ENCODE assay signal across 7 mouse cellular contexts in the genomic region with DNA sequence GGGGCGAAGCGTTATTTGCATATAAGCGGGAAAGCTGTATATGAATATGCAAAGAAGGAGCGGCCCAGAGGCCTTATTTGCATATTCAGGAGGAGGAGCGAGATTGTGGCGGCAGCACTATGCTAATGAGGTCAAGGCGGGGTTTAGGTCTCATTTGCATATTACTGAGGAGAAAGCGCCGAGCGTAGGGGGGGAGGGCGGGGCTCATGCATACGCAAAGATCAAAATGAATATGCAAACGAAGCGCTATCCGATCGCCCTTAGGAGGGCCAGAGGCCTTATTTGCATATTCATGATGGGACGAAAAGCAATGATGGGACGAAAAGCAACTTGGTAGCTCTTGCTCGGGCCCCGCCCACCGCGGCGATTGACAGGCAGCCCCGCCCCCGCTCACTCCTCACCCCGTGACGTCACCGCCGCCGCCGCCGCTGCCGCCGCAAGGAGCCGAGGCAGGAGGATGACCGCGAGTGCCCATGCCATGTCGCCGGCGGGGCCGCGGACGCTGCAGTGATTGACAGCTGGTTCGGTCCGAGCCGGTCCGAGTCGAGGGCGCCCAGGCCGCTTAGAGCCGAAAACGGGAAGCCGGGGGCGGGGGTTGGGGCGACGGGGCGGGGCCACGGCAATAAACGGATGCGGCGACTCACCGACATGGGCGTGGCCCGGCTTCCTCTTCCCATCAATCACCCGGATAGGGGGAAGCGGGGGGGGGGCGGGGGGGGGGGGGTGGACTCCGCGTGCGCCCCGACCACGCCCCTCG. TPM values are rescaled to one million over a fixed set of nuclear protein-coding genes. Genes with fewer than 3 reads are reported as not detected.
DNase-seq lines count a peak whose midpoint lies in the region; ATAC-seq lines count a peak whose summit lies in the region.

Crlf2 (minus strand) TSS at position 590 of the 757 bp plus-strand sequence.

- no peaks in the 10 kb centered on the region for H3K27me3 ChIP-seq in intestine, embryonic 15.5 days (replicated peaks)
- H3K27me3 ChIP-seq in midbrain, embryonic 10.5 days (ENCODE audit: low read depth, poor library complexity, severe bottlenecking), result no peaks in the 10 kb centered on the region

- H3K9ac ChIP-seq in intestine, embryonic 15.5 days, result peak within 1 kb of the TSS; percentile 50

- H3K36me3 ChIP-seq in intestine, embryonic 15.5 days, result peaks cover 15% of the 10 kb centered on the region
- peaks cover 18% of the 10 kb centered on the region for H3K36me3 ChIP-seq in midbrain, embryonic 10.5 days

- peaks cover 11% of the 10 kb centered on the region for H3K9me3 ChIP-seq in intestine, embryonic 15.5 days
- H3K9me3 ChIP-seq in midbrain, embryonic 10.5 days (replicated peaks), result peaks cover 53% of the 10 kb centered on the region

- H3K4me1 ChIP-seq in intestine, embryonic 15.5 days (replicated peaks), result no peaks in the 10 kb centered on the region
- H3K4me1 ChIP-seq in midbrain, embryonic 10.5 days, result 0 out of 2 replicates have a peak, but pooled peaks cover 5% of the 10 kb centered on the region

- DNase-seq in adrenal gland, adult 2 months, result peak; percentile 92
- DNase-seq in embryo, embryonic 11.5 days (ENCODE audit: low read depth, low spot score), result peak; percentile 69
- DNase-seq in gastrocnemius, postnatal 36 days, result peak; percentile 71 to 81
- peak; percentile 92 to 98 for DNase-seq in left cerebral cortex, postnatal 25 days (ENCODE audit: low spot score in 2 of 2)
- peak; percentile 88 for DNase-seq in midbrain, embryonic 10.5 days (ENCODE audit: low spot score)
- DNase-seq in right cerebral cortex, postnatal 4 days, result peak; percentile 98

- peak within 1 kb of the TSS; percentile 96 for H3K27ac ChIP-seq in intestine, embryonic 15.5 days
- peak within 1 kb of the TSS; percentile 88 for H3K27ac ChIP-seq in midbrain, embryonic 10.5 days (replicated peaks)

- H3K4me3 ChIP-seq in intestine, embryonic 15.5 days (replicated peaks), result peak within 1 kb of the TSS; percentile 66
- H3K4me3 ChIP-seq in midbrain, embryonic 10.5 days, result peak within 1 kb of the TSS; percentile 76

- under 1% methylated on average over 70 of the region's 73 CpGs for WGBS in intestine, embryonic 15.5 days
- under 1% methylated on average over 53 of the region's 73 CpGs for WGBS in midbrain, embryonic 10.5 days

- intact Hi-C loops in gastrocnemius, postnatal 36 days (cut with DNase I), result loop anchor here (10.0 kb wide), 2 partner anchors 196 to 366 kb away; partner anchors contain the start of genes 4930522L14Rik and Gm15446
- intact Hi-C loops in left cerebral cortex, postnatal 25 days (cut with DNase I), result loop anchor here (5.0 to 10.0 kb wide), 3 partner anchors 194 to 1286 kb away; partner anchors contain the start of genes 4930522L14Rik and Slc26a1

- H3K4me2 ChIP-seq in intestine, embryonic 15.5 days (replicated peaks), result peak within 1 kb of the TSS; percentile 63

- ATAC-seq in intestine, embryonic 15.5 days, result peak; percentile 67

RNA-seq across cellular contexts. Expression of gene Crlf2, which starts in this region (rescaled TPM):
- 10 to 100 TPM; 32.7 to 40.8 TPM for total RNA-seq in adrenal gland, adult 2 months (2021)
- 94.8 and 113 TPM in 2 replicates for polyA plus RNA-seq in adrenal gland, adult 2 months (2012; rRNA removed)
- total RNA-seq in gastrocnemius, postnatal 36 days (2021), result 1 to 10 TPM; 2.5 to 3.0 TPM
- polyA plus RNA-seq in intestine, embryonic 15.5 days (2015; fragmentation: Nextera tagmentation; extraction: Ambion mirVana), result 12.3 and 14.1 TPM in 2 replicates
- total RNA-seq in left cerebral cortex, postnatal 25 days (2021), result 10 to 100 TPM; 32.8 to 36.9 TPM
- polyA plus RNA-seq in midbrain, embryonic 10.5 days (2016; fragmentation: Nextera tagmentation; extraction: Ambion mirVana), result 3.7 and 3.9 TPM in 2 replicates

Comparison
In these comparisons a context has a peak if more than half of its experiments do, and no peak if none do; other contexts are left out.
1. Peak in every context shown above with its lines: DNase-seq, ATAC-seq, H3K4me3 ChIP-seq and H3K27ac ChIP-seq.
2. RNA of gene Crlf2 (total RNA-seq): 32.7 to 40.8 TPM in adrenal gland, adult 2 months and 32.8 to 36.9 TPM in left cerebral cortex, postnatal 25 days; 2.5 to 3.0 TPM in gastrocnemius, postnatal 36 days; every median in the first group is over 4 times any median in the second.